Mouse (Mus musculus): ENCODE measurements at regions not wholly inside any gene's neighbourhood (a gene's known extent, or its start where the extent isn't known, plus 50 kb on each side); places are given as distances from the start of the nearest gene placed in this dataset.

DNA sequence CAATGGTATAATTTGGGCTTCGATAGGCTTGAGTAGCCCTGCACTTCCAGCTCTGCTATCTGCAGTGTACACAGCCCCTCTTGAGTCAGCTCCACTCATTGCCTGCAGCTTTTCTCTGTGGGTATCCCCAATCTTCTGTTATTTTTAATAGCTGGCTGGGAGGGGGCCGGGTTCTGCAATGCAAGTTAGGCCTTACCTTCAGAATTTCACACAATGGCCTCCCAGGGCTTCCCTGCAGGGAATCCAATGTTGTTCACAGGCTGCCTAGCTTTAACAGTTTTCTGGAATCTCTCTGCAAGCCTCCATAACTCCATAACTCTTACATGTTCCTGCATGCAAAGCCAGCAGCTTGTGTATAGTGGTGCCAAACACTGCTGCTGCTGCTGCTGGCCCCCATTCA lies 197.7 kb upstream of the Fam92a start:
- Histone ChIP-seq H3K4me3 (replicated peaks) (no peak overlapping the region), H3K4me1 (replicated peaks) (no peaks in the 10 kb centered on the region), H3K9me3 (replicated peaks) (no peaks in the 10 kb centered on the region), H3K27me3 (no peaks in the 10 kb centered on the region), H3K36me3 (no peaks in the 10 kb centered on the region), H3K4me2 (no peak overlapping the region), H3K27ac (no peak overlapping the region), H3K9ac (no peak overlapping the region)
- DNase-seq (no peak), ATAC-seq (ENCODE audit: low read depth) (no peak)
- WGBS (ENCODE audit: insufficient replicate concordance) = 56% methylated on average over 2 of the region's 2 CpGs

DNA sequence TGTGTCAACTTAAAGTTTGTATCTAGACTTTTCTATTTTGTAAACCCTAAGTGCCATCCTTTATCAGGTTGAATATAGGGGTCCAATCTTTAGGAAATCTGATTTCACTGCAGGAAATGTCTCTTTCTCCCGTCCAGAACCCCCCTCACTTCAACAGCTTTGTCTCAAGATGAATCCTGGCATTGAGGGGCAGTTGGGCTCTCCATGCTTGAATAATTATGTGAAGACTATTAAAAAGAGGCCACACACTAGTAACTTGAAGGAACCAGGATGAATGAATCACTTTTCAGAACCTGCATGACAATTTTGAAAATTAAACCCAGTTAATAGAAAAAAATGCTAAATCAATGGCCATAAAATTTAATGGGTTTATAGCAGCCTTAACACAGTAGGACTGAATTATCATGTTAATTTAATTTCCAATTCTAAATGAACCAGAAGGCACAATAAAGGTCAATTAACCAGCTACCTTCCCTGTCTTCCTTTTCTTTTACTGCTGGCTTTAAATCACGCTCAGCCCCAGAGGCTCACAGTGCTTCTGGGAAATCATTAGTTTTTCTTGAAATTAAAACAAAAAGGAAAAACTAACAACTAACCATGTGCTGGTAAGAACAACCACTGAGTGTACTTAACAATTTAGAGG lies 185.3 kb upstream of the Fam92a start:
- Histone ChIP-seq H3K4me3 (replicated peaks) (no peak overlapping the region), H3K9ac (no peak overlapping the region), H3K27ac (no peak overlapping the region), H3K9me3 (replicated peaks) (no peaks in the 10 kb centered on the region), H3K4me1 (replicated peaks) (no peaks in the 10 kb centered on the region), H3K36me3 (no peaks in the 10 kb centered on the region), H3K27me3 (no peaks in the 10 kb centered on the region), H3K4me2 (no peak overlapping the region)
- DNase-seq = no peak
- 52% methylated on average over 2 of the region's 2 CpGs for WGBS (ENCODE audit: insufficient replicate concordance)
- no peak for ATAC-seq (ENCODE audit: low read depth)

DNA sequence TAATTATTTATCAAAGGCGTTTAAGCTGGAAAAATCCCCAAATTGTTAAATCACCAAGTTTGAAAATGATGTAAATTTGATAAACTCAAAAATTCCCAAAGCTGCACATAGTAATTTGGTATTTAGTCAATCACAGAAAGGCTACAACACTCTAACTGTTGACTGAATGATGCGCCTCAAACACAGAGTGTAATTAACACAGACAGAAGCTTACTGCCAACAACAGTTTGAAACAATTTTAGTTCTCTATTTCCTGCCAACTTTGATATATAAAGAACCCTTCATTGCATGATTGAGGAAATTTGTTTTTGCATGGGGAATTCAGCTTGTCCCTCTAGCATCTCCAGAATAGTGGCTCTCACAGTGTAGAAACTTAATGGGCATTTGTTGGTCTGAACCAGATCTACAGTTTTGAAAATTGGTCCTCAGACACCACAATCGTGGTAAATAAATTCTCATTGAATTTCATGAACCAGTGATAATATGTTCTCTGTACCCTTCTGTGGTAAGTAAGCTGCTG lies 181.6 kb upstream of the Fam92a start:
- Histone ChIP-seq H3K4me3 (replicated peaks) (no peak overlapping the region), H3K4me1 (replicated peaks) (no peaks in the 10 kb centered on the region), H3K4me2 (no peak overlapping the region), H3K36me3 (no peaks in the 10 kb centered on the region), H3K9ac (no peak overlapping the region), H3K9me3 (replicated peaks) (no peaks in the 10 kb centered on the region), H3K27me3 (no peaks in the 10 kb centered on the region), H3K27ac (no peak overlapping the region)
- no peak for ATAC-seq (ENCODE audit: low read depth)
- no peak for DNase-seq
- WGBS (ENCODE audit: insufficient replicate concordance) = 49% methylated on average over 3 of the region's 3 CpGs

DNA sequence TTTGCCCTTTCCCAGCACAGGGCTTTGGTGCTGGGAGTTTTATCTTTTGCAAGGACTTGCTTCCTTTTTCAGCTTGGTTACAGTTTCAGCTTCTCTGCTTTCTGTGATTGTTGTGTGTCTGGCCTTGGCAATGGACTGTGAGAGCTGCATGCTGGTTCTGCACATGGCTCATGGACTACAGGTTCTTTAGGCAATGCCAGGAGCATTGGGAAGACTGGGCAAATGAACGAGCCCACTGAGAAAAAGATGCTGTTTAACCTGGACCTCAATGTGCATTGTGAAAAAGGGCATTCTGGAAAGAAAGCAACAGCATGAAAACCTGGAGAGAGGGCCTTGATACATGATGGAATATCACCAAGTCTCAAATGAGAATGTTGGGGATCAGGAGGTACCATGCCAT lies 167.4 kb upstream of the Fam92a start:
- H3K4me1 ChIP-seq (replicated peaks) = no peaks in the 10 kb centered on the region
- ATAC-seq (ENCODE audit: low read depth) (no peak), DNase-seq (no peak)
- H3K9me3 ChIP-seq (replicated peaks) = no peaks in the 10 kb centered on the region
- no peaks in the 10 kb centered on the region for H3K36me3 ChIP-seq
- no peak overlapping the region for H3K9ac ChIP-seq
- no peaks in the 10 kb centered on the region for H3K27me3 ChIP-seq
- 46% methylated on average over 1 of the region's 1 CpGs for WGBS (ENCODE audit: insufficient replicate concordance)
- H3K4me3 ChIP-seq (replicated peaks) = no peak overlapping the region
- no peak overlapping the region for H3K4me2 ChIP-seq
- H3K27ac ChIP-seq = no peak overlapping the region

DNA sequence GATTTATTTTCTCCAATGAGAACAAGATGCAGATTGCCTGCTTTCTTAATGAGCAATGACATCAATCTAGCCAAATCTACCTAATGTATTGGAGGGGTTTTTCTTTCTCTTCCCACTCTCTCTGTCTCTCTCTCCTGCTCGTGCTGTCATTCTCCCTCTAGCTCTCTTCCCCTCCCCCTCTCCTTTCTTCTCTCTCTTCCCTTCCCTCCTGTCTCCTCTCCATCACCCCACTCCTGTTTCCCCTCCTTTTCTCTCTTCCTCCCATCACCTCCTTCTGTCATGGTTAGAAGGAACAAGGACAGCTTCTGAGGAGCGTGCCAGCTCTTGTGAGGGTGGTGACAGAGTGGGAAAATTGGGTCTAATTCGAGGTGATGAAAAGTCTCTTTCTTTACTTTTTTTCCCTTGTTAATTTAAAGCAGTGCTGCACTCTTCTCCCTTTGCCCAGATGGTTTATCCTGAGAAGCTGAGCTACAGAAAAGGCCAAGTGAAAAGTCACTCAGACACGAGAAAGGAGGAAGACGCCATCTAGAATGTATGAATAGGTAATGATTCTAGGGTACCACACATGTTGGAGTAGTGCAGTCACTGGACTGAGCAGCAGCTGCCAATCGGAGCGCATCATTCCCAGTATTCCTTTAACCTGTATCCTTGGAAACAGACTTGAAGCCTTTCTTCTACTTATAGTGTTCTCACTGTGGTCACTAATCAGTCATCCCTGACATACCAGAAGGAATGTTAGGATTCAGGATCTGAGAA lies 163.2 kb upstream of the Fam92a start:
- H3K4me3 ChIP-seq (replicated peaks) = no peak overlapping the region
- DNase-seq = no peak
- no peak overlapping the region for H3K4me2 ChIP-seq
- H3K4me1 ChIP-seq (replicated peaks) = no peaks in the 10 kb centered on the region
- no peaks in the 10 kb centered on the region for H3K36me3 ChIP-seq
- 66% methylated on average over 7 of the region's 7 CpGs for WGBS (ENCODE audit: insufficient replicate concordance)
- ATAC-seq (ENCODE audit: low read depth) = no peak
- H3K27ac ChIP-seq = no peak overlapping the region
- no peak overlapping the region for H3K9ac ChIP-seq
- H3K9me3 ChIP-seq (replicated peaks) = no peaks in the 10 kb centered on the region
- H3K27me3 ChIP-seq = no peaks in the 10 kb centered on the region

DNA sequence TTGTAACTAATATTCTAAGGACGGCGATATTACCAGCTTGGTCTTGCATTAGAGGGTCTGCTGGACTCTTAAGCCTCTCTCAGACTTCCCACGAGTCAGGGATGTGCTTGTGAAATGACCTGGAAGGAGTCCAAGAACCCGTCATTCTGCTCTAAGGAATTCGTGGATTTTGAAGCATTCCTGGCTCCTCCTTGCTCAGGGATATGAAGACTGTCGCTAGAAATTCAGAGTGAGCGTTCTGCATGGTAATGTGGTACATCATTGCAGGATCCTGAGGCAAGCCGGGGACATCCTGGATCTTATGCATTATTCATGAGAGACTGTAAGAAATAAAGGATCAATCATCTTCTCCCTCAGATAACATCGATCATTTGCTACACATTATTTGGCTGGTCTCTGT lies 162.6 kb upstream of the Fam92a start:
- Histone ChIP-seq H3K36me3 (no peaks in the 10 kb centered on the region), H3K4me2 (no peak overlapping the region), H3K9ac (no peak overlapping the region), H3K4me1 (replicated peaks) (no peaks in the 10 kb centered on the region), H3K27ac (no peak overlapping the region), H3K4me3 (replicated peaks) (no peak overlapping the region), H3K9me3 (replicated peaks) (no peaks in the 10 kb centered on the region), H3K27me3 (no peaks in the 10 kb centered on the region)
- 62% methylated on average over 9 of the region's 9 CpGs for WGBS (ENCODE audit: insufficient replicate concordance)
- no peak for DNase-seq
- ATAC-seq (ENCODE audit: low read depth) = no peak

DNA sequence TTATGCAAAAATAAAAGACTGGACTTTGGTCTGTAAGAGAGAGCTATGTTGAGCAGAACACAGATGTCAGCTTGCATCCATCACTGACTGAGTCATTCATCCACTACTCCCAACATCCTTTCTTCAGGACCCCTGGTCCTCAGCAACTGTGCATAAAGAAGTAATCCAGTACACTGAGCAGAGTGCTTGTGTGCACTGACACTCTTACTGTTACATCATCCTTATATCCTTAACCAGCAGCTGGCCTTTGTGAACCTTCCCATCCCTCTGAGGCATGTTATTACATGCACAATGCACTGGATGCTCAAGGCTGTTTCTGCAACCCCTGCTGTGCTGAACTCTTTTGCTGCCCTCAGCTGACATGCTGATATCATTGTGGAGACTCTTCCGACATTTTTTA lies 144.2 kb upstream of the Fam92a start:
- H3K27ac ChIP-seq = no peak overlapping the region
- no peak overlapping the region for H3K9ac ChIP-seq
- H3K4me1 ChIP-seq (replicated peaks) = no peaks in the 10 kb centered on the region
- H3K9me3 ChIP-seq (replicated peaks) = no peaks in the 10 kb centered on the region
- no peaks in the 10 kb centered on the region for H3K27me3 ChIP-seq
- H3K4me2 ChIP-seq = no peak overlapping the region
- DNase-seq (no peak), ATAC-seq (ENCODE audit: low read depth) (no peak)
- H3K36me3 ChIP-seq = no peaks in the 10 kb centered on the region
- H3K4me3 ChIP-seq (replicated peaks) = no peak overlapping the region
- 63% methylated on average over 1 of the region's 1 CpGs for WGBS (ENCODE audit: insufficient replicate concordance)

DNA sequence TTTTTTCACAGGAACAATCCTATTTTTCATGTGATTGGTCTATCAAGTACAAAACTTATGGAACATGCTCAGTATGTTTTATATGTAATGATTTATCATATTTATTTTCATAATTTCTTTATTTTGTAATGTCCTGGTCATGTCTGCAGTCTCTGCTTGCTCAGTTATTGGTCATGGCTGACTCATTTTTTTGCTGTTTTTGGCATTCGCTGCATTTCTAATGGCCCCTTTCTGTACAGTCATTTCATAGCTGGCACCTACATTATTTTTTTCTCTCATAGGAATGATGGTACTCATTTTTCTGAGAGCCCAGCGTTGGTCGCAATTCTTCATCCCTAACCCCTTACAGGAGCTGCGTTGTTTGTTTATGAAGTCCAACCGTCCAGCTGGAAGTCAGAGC lies 136.5 kb upstream of the Fam92a start:
- Histone ChIP-seq H3K9me3 (replicated peaks) (no peaks in the 10 kb centered on the region), H3K4me1 (replicated peaks) (no peaks in the 10 kb centered on the region), H3K9ac (no peak overlapping the region), H3K36me3 (no peaks in the 10 kb centered on the region), H3K27me3 (no peaks in the 10 kb centered on the region), H3K4me3 (replicated peaks) (no peak overlapping the region), H3K4me2 (no peak overlapping the region), H3K27ac (no peak overlapping the region)
- no peak for ATAC-seq (ENCODE audit: low read depth)
- 69% methylated on average over 5 of the region's 5 CpGs for WGBS (ENCODE audit: insufficient replicate concordance)
- no peak for DNase-seq

DNA sequence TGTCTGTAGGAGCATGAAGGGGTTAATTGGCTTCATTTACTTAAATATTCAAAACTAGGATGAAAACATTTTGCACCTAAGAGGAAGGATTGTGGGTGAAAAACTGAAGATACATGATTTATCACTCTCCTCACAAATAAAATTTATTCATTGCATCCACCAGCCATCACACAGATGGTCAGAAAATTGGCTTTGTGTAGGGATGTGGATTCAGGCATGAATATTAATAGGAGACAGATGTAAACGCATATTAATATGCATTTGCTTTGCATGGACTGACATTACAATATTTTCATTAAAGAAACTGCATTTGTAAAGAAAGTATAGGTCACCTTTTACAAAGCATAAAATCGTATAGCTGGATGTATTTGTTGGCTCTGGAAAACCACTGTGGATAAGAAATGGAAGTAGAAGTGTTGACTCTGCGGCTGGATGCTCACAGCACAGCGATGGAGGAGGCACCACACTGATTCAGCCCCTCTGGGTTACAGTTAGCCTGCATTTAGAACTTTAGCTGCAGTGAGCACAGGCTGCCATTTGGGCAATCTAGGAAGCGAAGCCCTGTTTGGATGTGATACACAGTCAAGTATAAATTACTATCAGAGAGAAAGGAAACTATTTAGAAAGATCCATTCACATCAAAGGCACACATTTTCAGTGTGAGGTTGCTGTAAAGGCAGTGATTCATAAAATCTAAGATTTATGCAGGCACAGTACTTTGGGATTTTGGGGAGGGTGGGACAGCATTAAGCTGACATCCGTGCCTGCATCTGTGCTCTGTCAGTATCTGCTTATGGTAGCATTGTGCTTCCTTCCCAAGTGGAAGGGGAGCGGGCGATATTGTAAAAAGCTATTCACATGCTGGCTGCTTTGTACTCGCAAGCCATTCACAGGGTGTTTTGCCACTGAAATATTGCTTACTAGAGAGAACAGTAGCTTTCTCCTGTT lies 135.1 kb upstream of the Fam92a start:
- Histone ChIP-seq H3K36me3 (no peaks in the 10 kb centered on the region), H3K27me3 (no peaks in the 10 kb centered on the region), H3K4me3 (replicated peaks) (no peak overlapping the region), H3K4me2 (no peak overlapping the region), H3K9ac (no peak overlapping the region), H3K27ac (no peak overlapping the region), H3K4me1 (replicated peaks) (no peaks in the 10 kb centered on the region), H3K9me3 (replicated peaks) (no peaks in the 10 kb centered on the region)
- ATAC-seq (ENCODE audit: low read depth) (no peak), DNase-seq (no peak)
- 65% methylated on average over 9 of the region's 9 CpGs for WGBS (ENCODE audit: insufficient replicate concordance)

DNA sequence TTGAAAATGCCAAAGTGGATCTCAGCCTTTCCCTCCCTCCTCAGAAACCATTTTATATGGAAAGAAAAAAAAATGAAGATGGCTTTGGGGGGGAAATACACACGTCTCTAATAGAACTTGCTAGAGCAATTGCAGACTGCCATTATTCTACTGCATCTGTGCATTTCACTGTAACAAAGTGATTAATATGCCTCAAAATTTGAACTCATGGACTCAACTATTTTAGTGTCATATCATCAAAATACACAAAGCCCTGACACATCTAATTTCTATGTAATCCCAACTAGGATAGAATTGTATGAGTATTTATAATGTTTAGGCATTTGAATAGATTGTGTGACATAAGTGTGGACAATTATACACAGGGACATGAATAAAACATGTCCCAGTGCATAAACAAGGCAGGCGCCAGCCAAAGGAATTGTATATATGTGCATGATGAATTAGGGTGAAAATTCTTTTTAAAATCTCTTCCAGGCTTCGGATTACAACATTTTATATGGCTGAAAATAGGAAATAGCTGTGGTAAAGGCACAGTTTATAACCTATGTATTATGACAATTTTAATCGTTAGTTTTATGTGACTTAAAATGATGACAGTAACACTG lies 115.4 kb upstream of the Fam92a start:
- Histone ChIP-seq H3K4me3 (replicated peaks) (no peak overlapping the region), H3K9me3 (replicated peaks) (no peaks in the 10 kb centered on the region), H3K9ac (no peak overlapping the region), H3K4me1 (replicated peaks) (no peaks in the 10 kb centered on the region), H3K27ac (no peak overlapping the region), H3K27me3 (no peaks in the 10 kb centered on the region), H3K4me2 (no peak overlapping the region), H3K36me3 (no peaks in the 10 kb centered on the region)
- WGBS (ENCODE audit: insufficient replicate concordance) = 49% methylated on average over 4 of the region's 4 CpGs
- ATAC-seq (ENCODE audit: low read depth) (no peak), DNase-seq (no peak)

DNA sequence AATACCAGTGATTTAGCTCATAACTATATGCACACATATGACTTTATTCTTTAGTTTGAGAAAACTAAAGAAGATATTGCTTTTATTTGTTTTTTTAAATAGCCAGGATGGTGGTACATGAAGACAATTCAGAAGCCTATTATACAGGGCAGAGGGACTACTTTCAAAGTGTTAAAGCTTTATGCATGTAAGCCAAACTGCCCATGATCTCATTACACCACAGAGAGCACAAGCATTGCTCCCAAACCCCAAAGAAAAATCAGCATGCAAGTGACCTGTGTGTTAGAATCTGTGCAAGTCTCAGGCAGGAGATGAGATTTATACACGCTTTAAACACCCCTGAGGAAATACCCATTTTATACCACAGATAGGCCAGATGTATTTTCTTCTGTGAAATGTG lies 114.6 kb upstream of the Fam92a start:
- H3K36me3 ChIP-seq = no peaks in the 10 kb centered on the region
- no peaks in the 10 kb centered on the region for H3K9me3 ChIP-seq (replicated peaks)
- H3K4me2 ChIP-seq = no peak overlapping the region
- no peak overlapping the region for H3K9ac ChIP-seq
- H3K27me3 ChIP-seq = no peaks in the 10 kb centered on the region
- DNase-seq (no peak), ATAC-seq (ENCODE audit: low read depth) (no peak)
- no peak overlapping the region for H3K4me3 ChIP-seq (replicated peaks)
- 57% methylated on average over 1 of the region's 1 CpGs for WGBS (ENCODE audit: insufficient replicate concordance)
- no peak overlapping the region for H3K27ac ChIP-seq
- H3K4me1 ChIP-seq (replicated peaks) = no peaks in the 10 kb centered on the region

All from liver, embryonic 13.5 days (tissue).